Mouse (Mus musculus) left cerebral cortex, postnatal 36 days (tissue): Measurements from ENCODE around the gene Gsdma3. TPM values are rescaled to one million over a fixed set of nuclear protein-coding genes. Genes with fewer than 3 reads are reported as not detected.
"Not testable (repeated sequence)": the region's sequence is repeated elsewhere in the genome, so short reads cannot be mapped to it uniquely, and the experiment has no call there.

Experiments
- DNase-seq, 2 experiments: peaks; one replicate each; pipeline ENCODE4 v3.0.0; 2021 to 2022; ENCODE audit warnings: low spot score in 2 of 2, mixed read lengths in 1 of 2
- intact Hi-C: fragments of 180-260 bp; cut with DNase I; formaldehyde crosslinking; loops from one replicate; pipeline ENCODE4 v1.15.1; 2025
- total RNA-seq, 2 experiments: library from RNA; stranded (reverse); gene quantifications; 2 replicates each; pipeline ENCODE4 v1.2.3; 2021

The Gsdma3 gene
- total RNA-seq, 2 experiments from 2014 or later: not detected

DNA sequence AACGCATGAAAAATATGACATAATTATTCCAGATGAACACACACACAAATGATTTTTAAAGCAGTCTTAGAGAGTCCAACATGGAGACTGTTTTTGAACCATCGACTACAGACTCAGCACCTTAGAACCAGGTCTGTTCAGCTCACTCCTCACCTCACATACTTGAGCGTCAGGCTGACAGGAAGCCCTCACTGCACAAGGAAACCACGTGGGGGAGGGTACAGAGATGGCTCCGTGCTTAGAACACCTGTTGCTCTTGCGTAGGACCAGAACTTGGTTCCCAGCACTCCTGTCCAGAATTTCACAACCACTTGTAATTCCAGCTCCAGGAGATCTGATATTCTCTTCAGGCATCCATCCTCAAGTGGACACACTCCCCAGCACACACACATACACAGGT is 31.1 kb upstream of the Gsdma3 start:
- intact Hi-C loops: no loop called here
- DNase-seq: no peak

DNA sequence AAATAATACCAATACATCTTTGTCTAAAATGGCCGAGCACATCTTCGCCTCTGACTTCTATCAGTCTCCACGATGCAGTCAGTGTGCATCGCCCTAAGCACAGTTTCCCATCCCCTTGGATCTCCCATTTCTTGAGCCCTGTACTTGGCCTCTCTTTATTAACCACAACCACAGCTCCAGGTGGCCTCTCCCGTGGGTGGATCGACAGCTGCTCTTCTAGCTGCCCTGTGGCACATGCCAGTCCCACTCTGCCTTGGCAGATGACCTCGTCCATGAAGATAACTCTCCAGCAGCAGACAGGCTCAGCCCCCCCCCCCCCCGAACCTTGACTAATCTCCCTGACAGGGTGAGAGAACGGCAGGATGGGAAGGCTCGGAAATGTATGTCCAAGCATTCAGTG is 30.7 kb upstream of the Gsdma3 start:
- DNase-seq: no peak
- intact Hi-C loops: no loop called here

DNA sequence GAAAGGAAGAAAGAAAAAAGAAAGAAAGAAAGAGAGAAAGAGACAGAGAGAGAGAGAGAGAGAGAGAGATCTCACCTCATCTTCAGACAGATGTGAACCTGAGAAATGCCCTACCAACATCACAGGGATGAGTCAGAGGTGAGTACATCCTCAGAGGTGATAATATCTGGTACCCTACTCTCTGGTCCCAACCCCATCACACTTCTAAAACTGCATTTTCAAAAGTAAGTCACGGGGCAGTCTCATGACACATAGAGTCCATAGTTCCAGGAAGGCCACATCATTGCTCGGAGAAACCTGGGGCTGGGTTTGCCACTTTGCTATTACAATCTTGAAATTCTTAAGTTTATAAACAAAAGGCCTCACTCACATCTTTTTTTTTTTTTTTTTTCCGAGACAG is 30.2 kb upstream of the Gsdma3 start:
- intact Hi-C loops: no loop called here

DNA sequence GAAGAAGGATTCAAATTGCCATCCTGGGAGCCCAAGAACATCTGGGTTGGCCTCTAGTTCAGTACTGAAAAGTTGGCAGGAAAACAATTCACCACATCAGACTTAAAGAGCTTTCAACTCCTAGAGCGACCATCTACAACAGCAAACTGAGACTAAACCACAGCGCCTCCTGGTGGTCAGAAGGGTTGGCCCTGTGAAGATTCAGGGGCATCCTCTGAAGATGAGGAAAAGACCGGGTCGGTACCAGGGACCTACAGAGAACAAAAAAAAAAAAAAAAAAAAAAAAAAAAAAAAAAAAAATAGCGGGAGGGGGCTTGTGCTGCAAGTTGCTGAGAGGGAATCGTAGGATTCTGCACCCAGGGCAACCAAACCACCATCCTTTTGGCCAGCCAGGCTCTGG is 28.8 kb upstream of the Gsdma3 start:
- intact Hi-C loops: no loop called here
- DNase-seq: no peak

More for the DNA sequence above, 30.2 kb upstream of the Gsdma3 start:
- DNase-seq: no peak

DNA sequence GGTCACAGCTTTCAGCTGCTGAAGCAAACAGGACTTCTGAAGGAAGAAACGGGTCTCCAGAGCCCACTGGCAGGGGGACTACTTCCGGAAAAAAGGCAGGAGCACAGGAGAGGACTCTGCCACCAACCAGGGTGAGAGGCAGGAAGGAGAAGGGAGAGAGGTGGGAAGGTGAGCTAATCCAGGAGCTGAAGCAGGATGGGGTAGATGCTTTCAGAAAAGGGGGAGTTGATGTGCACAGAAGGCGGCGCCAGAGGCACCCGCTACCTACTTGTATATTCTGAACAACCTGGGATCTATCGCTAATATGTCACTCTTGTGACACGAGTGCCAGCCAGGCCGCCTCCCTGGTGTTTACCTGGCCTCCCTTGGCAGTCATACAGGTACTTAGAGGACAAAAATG is 28.2 kb upstream of the Gsdma3 start, which contains the start of gene Lrrc3c:
Lrrc3c (plus strand) TSS at position 301 of the 400 bp plus-strand sequence.
- intact Hi-C loops: no loop called here
- no peak for DNase-seq

DNA sequence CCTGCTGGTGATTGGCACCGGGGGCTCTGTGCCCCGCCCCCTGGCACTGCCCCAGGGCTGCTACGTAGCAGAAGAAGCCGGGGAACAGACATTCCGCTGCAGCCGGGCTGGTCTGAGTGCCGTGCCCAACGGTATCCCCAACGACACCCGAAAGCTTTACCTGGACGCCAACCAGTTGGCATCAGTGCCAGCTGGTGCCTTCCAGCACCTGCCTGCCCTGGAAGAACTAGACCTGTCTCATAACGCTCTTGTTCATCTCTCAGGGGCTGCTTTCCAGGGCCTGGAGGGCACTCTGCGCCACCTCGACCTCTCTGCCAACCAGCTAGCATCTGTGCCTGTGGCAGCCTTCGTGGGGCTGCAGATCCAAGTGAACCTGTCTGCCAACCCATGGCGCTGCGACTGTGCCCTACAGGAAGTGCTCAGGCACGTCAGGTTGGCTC is 27.3 kb upstream of the Gsdma3 start:
- DNase-seq: no peak
- intact Hi-C loops: no loop called here

DNA sequence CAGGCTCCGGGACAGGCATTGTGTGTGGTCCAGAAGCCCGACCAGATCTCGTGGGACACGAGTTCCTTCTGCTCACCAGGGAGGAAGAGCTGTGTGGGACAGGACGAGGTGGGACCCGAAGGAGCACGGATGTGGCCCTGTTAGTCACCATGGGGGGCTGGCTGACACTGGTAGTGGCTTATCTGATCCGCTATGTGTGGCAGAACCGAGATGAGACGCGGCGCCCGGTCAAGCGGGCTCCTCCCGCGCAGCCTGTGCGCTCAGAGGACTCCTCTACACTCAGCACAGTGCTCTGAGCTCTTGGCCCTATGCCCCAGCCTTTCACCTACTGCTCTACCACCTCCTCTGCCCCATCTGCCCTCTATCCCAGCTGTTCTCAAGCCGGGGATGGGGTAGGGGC is 26.9 kb upstream of the Gsdma3 start:
- DNase-seq: no peak
- intact Hi-C loops: no loop called here

DNA sequence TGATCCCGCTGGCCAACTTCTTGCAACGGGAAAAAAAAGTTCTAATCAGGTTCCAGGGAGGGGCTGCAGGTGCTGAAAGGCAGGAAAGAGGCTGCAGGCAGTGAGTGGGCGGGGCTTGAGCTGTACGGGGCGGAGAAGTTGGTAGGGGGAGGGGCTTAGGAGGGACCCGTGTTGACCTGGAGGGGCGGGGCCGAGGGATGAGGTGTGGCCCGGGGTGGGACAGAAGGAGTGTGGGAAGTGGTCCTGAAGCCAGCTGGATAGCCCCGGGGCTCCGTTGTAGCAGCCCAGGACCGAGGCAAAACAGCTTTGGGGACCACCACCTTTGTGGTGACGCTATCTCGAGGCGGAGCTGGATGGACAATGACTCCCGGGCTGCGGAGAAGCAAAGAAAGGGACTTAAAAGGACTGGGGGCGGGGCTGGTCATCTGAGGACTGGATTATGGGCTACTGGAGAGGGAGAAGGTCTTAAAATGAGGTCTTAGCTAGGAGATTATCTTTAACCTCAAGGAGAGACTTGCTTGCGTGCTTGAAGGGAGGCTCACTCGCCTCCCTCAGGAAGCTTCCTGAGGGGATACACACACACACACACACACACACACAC is 24.0 kb upstream of the Gsdma3 start:
- intact Hi-C loops: no loop called here
- no peak for DNase-seq

DNA sequence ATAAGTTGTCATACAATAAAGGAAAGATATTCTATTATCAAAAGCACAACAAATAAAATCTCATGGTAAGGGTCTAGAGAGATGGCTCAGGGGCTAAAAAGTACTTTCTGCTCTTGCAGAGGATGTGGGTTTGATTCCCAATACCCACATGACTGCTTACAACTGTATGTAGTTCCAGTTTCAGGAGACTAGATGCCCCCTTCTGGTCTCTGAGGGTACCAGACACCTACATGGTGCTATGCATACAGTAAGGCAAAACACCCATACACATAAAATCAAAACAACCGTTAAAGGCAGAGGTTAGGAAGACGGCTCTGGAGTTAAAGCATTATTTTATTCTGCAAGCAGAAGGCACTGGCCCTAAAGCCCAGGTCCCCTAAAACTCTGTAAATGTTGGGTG is 22.2 kb upstream of the Gsdma3 start:
- intact Hi-C loops: no loop called here
- no peak for DNase-seq

DNA sequence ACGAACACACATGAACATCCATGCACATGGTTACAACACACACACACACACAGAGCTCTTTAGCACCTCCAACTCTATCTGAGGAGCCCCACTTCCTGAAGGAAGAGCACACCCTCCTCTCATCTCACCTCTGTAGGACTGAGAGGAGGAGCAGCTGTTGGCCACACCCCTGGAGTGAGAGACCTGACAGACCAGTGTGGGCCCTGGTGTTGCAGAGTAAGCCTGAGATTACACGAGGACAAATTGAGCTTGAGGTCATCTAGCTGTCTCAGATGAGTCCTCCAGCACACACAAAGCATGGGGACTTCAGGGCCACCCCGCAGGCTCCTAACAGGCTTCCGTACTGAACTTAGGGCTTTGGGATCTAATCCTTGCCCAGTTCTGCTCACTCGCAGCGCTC is 21.2 kb upstream of the Gsdma3 start:
- DNase-seq, intact Hi-C loops: not testable (repeated sequence)

DNA sequence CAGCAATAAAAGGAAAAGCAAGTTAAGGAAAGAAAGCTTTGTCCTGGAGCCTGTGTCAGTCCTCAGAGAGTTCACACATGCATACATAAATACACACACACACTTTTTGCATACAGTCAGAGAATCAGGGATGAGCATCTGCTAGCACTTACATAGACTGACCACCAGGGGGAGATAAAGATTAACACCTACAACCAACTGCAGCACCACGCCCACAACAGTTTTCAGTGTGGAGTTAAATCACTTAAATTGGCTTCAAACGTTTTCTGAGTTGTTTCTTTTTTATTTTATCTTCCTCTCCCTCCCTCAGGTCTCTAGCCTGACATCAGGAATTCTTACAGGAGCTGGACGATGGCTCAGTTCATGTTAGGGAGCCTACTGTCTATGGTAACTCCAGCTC is 19.4 kb upstream of the Gsdma3 start:
- intact Hi-C loops: no loop called here
- no peak for DNase-seq

DNA sequence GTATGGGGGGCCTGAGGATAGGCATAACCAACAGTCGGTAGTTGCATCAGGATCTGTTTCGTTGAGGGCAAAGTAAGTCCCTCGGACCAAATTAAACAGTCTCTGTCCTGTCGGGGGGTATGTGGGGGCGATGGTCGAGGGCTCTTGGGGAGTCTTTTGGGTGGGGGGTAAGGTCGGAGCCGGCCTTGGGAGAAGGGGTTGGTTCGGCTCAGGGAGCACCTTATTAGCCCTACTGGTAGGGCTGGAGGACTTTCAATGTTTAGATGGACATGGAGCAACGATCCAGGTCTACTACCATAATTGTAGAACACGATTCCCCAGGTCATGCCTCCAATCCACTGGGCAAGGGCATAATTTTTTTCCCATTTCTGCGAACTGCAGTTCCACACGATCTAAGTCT is 5.4 kb upstream of the Gsdma3 start:
- intact Hi-C loops: no loop called here
- no peak for DNase-seq

DNA sequence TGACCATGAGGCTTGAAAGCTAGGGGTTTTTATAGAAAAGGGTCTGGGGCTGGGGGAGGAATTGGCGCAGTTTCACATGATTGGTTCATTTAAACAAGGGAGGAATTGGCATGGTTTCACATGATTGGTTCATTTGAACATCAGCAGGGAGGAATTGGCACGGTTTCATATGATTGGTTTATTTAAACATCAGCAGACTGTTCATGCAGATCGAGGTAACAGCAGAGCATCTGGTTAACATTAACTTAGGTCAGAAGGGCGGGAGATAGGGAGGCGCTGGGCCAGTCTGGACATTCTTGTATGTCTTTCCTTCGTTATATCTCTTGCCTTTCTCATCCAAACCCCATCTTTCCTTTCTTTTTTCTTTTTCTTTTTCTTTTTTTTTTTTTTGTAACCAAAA is 2.2 kb upstream of the Gsdma3 start:
- intact Hi-C loops: not testable (repeated sequence)

DNA sequence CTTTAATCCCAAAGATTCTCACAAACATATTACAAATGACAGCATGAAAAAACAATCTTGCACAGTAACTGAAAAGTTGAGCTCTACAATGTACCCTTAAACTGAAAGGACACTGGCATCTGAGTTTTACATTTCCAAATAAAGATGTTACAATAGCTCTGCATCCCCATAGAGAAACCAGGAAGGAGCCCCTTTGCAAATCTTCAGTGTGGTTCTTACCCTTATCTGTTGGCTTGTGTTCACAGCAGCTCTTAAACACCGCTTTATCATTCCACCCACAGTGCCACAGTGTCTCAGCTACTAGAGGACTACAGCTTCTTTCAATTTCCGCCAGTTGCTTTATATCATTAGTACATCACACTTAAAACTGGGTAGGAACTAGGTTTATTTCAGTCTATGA is 1.8 kb upstream of the Gsdma3 start:
- DNase-seq, intact Hi-C loops: not testable (repeated sequence)

More for the DNA sequence above, 2.2 kb upstream of the Gsdma3 start:
- not testable (repeated sequence) for DNase-seq

DNA sequence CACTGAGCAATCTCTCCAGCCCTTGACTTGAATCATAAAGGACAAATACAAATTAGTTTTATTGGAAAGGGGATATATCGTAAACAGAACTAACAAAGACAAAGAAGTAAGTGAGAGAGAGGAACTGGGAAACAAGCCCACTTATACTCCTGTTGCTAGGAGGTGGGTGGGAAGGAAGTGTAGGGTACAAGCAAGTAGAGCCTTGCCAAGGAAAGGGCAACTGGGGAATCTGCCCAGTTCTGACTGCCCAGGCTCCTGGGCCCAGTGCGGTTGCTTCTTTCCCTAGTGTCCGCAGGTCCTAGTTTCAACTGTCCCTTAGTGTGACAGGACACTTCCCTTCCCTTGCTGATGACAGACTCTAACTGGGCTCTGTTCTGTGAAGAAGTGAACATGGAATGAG is 2.5 kb downstream of the Gsdma3 start:
- no peak for DNase-seq
- intact Hi-C loops: no loop called here

DNA sequence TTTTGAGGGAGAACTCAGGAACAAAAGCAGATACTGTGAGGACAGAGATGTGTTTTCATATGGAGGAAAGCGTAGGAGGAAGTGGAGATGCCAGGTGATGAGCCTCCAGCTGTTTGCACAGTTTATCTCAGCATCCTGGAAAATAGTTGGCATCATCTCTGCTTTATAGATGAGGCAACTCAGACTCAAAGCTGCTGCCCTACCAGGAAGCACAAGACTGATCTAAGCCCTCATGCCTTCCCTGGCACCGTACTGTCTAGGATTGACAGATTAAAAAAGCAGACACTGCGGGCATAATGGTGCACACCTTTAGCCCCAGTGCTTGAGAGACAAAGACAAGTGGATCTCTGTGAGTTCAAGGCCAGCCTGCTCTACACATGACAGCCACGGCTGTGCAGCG is 4.5 kb downstream of the Gsdma3 start:
- no peak for DNase-seq
- intact Hi-C loops: no loop called here

DNA sequence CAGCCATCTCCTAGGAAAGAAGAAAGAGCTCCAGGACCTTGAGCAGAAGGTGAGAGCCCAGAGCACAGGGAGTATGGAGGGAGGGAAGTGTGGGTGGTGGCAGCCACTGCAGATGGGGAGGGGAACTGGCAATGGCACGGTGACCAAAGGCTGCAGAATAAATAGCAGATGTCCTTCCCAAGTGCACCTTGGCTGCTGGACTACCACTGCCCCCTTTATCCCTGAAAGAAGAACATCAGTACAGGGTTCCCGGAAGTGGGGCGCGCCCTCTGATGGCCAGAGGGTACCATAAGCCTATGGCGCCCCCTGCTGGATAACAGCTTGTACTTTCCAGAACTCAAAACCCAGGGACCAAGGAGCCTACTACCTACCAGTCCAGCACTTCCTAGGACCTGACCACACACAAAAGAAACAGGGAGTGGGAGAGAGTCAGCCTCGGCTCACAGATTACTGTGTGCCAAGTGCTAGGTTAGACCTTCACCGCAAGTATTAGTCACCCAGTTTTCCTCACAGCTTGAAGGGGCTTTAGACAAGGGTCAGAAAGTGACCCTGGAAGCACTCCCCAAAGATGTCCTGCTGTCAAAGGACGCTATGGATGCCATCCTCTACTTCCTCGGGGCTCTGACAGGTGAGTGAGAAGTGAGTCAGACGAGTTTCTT is 9.3 kb downstream of the Gsdma3 start:
- DNase-seq, intact Hi-C loops: not testable (repeated sequence)

DNA sequence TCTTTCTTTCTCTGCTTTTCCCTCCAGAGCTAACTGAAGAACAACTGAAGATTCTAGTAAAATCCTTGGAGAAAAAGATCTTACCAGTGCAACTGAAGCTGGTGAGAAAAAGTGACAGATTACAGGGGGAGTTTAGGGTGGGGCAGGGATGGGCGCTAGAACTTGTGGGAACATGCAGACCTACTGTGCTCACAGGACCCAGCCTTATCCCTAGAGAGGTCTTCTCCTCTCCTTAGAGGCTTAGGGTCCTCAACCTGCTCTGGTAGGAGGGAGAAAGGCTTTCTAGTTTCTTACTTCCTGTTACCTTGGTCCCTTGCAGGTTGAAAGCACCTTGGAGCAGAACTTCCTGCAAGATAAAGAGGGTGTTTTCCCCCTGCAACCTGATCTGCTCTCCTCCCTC is 11.3 kb downstream of the Gsdma3 start:
- intact Hi-C loops: no loop called here
- DNase-seq: no peak

DNA sequence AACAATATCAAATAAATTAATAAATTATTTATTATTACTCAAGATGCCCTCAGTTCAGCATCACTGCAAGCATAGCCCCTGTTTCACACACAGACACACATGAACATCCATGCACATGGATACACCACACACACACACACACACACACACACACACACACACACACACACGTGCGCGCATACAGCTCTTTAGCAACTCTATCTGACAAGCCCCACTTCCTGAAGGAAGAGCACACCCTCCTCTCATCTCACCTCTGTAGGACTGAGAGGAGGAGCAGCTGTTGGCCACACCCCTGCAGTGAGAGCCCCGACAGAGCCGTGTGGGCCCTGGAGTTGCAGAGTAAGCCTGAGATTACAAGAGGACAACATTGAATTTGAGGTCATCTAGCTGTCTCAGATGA is 13.9 kb downstream of the Gsdma3 start:
- intact Hi-C loops: no loop called here
- DNase-seq: no peak

DNA sequence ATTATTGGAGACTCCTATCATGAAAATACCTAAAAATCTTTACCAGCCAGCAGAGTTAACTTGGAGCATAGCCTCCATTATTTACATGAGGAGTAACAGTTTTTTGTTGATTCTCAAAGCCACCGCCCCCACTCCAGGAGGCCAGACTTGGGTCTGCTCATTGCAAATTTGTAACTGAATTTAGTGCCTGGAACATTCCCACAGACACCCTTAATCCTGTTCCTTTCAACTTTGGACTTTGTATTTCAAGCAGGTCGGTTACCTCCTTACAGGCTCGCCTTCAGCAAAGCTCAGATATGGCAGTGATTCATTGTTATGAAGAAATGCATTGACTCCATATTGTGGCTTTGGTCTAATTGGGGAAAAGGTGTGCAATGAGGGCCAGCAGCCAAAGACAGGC is 18.6 kb downstream of the Gsdma3 start:
- intact Hi-C loops: no loop called here

DNA sequence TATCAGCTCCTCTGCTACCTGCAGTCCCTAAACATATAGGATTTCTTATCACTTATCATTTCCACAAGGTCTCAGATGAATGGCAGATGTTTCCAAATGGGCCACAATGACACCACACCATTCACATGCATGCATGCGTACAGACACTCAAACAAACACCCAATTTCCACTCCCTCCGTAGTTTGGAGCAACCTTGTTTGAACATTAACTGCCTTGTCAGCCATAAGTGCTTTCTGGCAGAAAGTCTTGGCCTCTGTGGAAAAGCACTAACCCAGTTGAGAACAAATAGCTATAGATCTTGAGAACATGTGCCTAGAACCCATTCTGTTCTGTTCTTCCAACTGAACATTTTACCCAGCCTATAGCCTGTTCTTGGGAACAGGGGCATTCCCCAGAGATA is 19.8 kb downstream of the Gsdma3 start:
- DNase-seq: no peak
- intact Hi-C loops: no loop called here

More for the DNA sequence above, 18.6 kb downstream of the Gsdma3 start:
- DNase-seq: no peak

DNA sequence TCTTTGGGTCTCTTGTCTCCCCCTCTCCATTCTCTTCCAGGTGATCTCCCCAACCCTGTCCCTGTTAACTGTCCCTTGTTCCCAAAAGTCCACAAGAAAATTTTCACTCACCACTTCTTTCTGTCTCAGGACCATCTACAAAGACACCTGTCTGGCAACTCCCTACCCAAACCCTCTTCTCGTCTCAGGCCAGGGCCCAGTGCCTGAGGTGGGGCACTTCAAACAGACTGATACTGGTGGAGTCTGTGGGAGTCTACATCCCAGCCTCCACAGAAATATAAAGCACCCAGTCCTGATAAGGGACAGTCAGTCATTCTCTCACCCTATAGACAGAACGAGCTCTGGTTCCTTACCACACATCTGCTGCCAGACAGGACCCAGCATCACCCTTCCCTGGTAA is 20.3 kb downstream of the Gsdma3 start, which contains the start of gene Gsdma2:
Gsdma2 (plus strand) TSS at position 301 of the 400 bp plus-strand sequence.
- intact Hi-C loops: no loop called here
- no peak for DNase-seq
